Mouse (Mus musculus) left cerebral cortex, postnatal 14 days (tissue): ENCODE measurements around the gene Mgst1. TPM values are rescaled to one million over a fixed set of nuclear protein-coding genes. Genes with fewer than 3 reads are reported as not detected.

ENCODE experiments used
- total RNA-seq, 2 experiments: library from RNA; stranded (reverse); gene quantifications; 2 replicates each; pipeline ENCODE4 v1.2.3; 2021

Gene Mgst1
- total RNA-seq, 2 experiments from 2014 or later: 8.2 to 8.6 TPM

Other genes starting within 250 kb of the Mgst1 start
- gene Slc15a5, start 60.4 kb upstream of the Mgst1 start, total RNA-seq: under 1 TPM; 0.17 to 0.86 TPM